Mouse (Mus musculus): ENCODE results near the gene Nol9. TPM values are rescaled to one million over a fixed set of nuclear protein-coding genes. Genes with fewer than 3 reads are reported as not detected.

Nol9 gene
- polyA plus RNA-seq, 1 experiment from 2014 or later, result 8.5 TPM

DNA sequence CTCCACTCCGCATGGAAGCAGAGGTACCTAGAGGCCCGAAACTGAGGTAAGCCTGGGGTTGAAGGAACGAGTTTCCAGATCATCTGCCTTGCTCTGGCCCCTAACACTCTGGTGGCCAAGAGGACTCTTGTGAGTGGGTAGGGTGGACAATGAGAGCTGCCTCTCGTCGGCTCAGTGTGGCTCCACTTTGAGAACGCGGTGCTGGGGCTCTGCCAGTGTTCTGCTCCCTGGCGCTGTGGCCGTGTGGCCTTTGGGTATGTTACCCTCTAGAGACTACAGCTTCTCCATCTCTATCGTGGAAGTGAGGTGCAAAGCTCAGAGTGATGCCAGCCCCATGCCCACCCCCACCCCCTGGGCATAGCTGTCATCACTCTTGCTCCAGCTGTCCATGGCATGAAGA, 33.5 kb downstream of the Nol9 start:
- Histone ChIP-seq H3K9me3 (ENCODE audit: low read length) (no peaks in the 10 kb centered on the region), H3K4me2 (ENCODE audit: low read depth, low read length) (no peak overlapping the region), H3K4me3 (ENCODE audit: low read depth, low read length) (no peak overlapping the region), H3K9ac (replicated peaks) (no peak overlapping the region), H3K27me3 (ENCODE audit: insufficient read depth, low read length) (no peaks in the 10 kb centered on the region), H3K27ac (ENCODE audit: low read depth) (no peak overlapping the region), H3K36me3 (replicated peaks; ENCODE audit: insufficient read depth, low read length) (no peaks in the 10 kb centered on the region), H3K4me1 (ENCODE audit: insufficient read depth) (no peaks in the 10 kb centered on the region)
- 0 out of 2 replicates have a peak, but pooled peaks have one; percentile 13 for ATAC-seq
- no peak for DNase-seq
- TF ChIP-seq EP300 (IDR thresholded peaks at IDR 0.05; ENCODE audit: low read depth) (no peak), CTCF (IDR thresholded peaks at IDR 0.05; ENCODE audit: low read depth) (no peak)
- WGBS (ENCODE audit: insufficient replicate concordance), result 54% methylated on average over 10 of the region's 10 CpGs

DNA sequence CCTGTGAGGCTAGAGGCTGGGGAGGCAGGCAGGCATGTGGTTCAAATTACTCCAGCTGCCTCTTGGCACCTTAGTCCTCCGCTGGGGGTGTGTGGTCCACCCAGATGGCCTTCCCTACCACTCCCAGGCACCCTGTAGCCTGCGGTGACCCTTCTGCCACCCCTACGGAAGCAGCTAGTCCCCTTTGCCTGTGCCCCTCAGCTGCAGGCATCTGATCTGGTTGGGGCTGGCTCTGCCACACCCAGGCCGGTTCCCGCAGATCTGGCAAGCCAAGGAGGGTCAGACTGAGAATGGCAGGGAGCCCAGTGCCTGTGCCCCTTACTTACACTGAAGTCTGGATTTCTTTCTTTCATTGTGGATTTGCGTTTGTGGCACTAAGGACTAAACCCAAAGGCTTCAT, 34.6 kb downstream of the Nol9 start:
- no peak for TF ChIP-seq CTCF (IDR thresholded peaks at IDR 0.05; ENCODE audit: low read depth)
- no peak for TF ChIP-seq EP300 (IDR thresholded peaks at IDR 0.05; ENCODE audit: low read depth)
- no peak for DNase-seq
- 67% methylated on average over 6 of the region's 6 CpGs for WGBS (ENCODE audit: insufficient replicate concordance)

DNA sequence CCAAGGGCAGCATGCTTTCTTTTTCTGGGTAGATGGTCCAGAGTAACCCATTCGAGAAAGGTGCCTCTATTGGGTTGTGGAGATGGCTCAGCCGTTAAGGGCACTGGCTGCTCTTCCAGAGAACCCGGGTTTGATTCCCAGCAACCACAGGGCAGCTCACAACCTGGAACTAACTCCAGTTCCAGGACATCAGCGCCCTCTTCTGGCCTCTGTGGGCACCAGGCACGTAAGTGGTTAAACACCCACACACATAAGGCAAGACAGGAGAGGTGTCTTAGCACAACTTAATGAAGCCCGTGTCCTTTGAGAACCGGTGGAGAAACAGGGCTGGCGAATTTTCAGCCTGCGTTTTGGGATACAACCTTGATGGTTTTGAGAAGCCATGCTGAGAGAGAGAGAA, 35.4 kb downstream of the Nol9 start:
- 81% methylated on average over 9 of the region's 9 CpGs for WGBS (ENCODE audit: insufficient replicate concordance)
- ATAC-seq (no peak), DNase-seq (no peak)
- H3K4me3 ChIP-seq (ENCODE audit: low read depth, low read length), result no peak overlapping the region
- no peak for TF ChIP-seq EP300 (IDR thresholded peaks at IDR 0.05; ENCODE audit: low read depth)
- TF ChIP-seq CTCF (IDR thresholded peaks at IDR 0.05; ENCODE audit: low read depth), result peak; percentile 36
- no peak overlapping the region for H3K9ac ChIP-seq (replicated peaks)
- H3K27me3 ChIP-seq (ENCODE audit: insufficient read depth, low read length), result no peaks in the 10 kb centered on the region
- H3K9me3 ChIP-seq (ENCODE audit: low read length), result no peaks in the 10 kb centered on the region
- H3K4me1 ChIP-seq (ENCODE audit: insufficient read depth), result no peaks in the 10 kb centered on the region
- H3K4me2 ChIP-seq (ENCODE audit: low read depth, low read length), result no peak overlapping the region
- H3K27ac ChIP-seq (ENCODE audit: low read depth), result no peak overlapping the region
- H3K36me3 ChIP-seq (replicated peaks; ENCODE audit: insufficient read depth, low read length), result no peaks in the 10 kb centered on the region

More for the DNA sequence above, 34.6 kb downstream of the Nol9 start:
- no peaks in the 10 kb centered on the region for H3K9me3 ChIP-seq (ENCODE audit: low read length)
- no peak for ATAC-seq
- H3K36me3 ChIP-seq (replicated peaks; ENCODE audit: insufficient read depth, low read length), result no peaks in the 10 kb centered on the region
- no peak overlapping the region for H3K4me3 ChIP-seq (ENCODE audit: low read depth, low read length)
- no peak overlapping the region for H3K9ac ChIP-seq (replicated peaks)
- no peaks in the 10 kb centered on the region for H3K4me1 ChIP-seq (ENCODE audit: insufficient read depth)
- no peak overlapping the region for H3K4me2 ChIP-seq (ENCODE audit: low read depth, low read length)
- H3K27me3 ChIP-seq (ENCODE audit: insufficient read depth, low read length), result no peaks in the 10 kb centered on the region
- H3K27ac ChIP-seq (ENCODE audit: low read depth), result no peak overlapping the region

- Histone ChIP-seq H3K27ac (ENCODE audit: low read depth) (no peak overlapping the region), H3K27me3 (ENCODE audit: insufficient read depth, low read length) (no peaks in the 10 kb centered on the region), H3K4me3 (ENCODE audit: low read depth, low read length) (no peak overlapping the region), H3K36me3 (replicated peaks; ENCODE audit: insufficient read depth, low read length) (no peaks in the 10 kb centered on the region), H3K4me1 (ENCODE audit: insufficient read depth) (no peaks in the 10 kb centered on the region), H3K9ac (replicated peaks) (no peak overlapping the region), H3K4me2 (ENCODE audit: low read depth, low read length) (no peak overlapping the region), H3K9me3 (ENCODE audit: low read length) (no peaks in the 10 kb centered on the region)
- no peak for TF ChIP-seq EP300 (IDR thresholded peaks at IDR 0.05; ENCODE audit: low read depth)
- TF ChIP-seq CTCF (IDR thresholded peaks at IDR 0.05; ENCODE audit: low read depth), result no peak
- WGBS (ENCODE audit: insufficient replicate concordance), result 87% methylated on average over 9 of the region's 9 CpGs
- no peak for DNase-seq
- ATAC-seq, result no peak
Measured at GRCm38 (mm10) chr4:152077191-152077590, 38.1 kb downstream of the Nol9 start.

- Histone ChIP-seq H3K27me3 (ENCODE audit: insufficient read depth, low read length) (no peaks in the 10 kb centered on the region), H3K9me3 (ENCODE audit: low read length) (no peaks in the 10 kb centered on the region), H3K4me1 (ENCODE audit: insufficient read depth) (no peaks in the 10 kb centered on the region), H3K36me3 (replicated peaks; ENCODE audit: insufficient read depth, low read length) (no peaks in the 10 kb centered on the region), H3K9ac (replicated peaks) (no peak overlapping the region), H3K4me3 (ENCODE audit: low read depth, low read length) (no peak overlapping the region), H3K27ac (ENCODE audit: low read depth) (no peak overlapping the region), H3K4me2 (ENCODE audit: low read depth, low read length) (no peak overlapping the region)
- 71% methylated on average over 10 of the region's 10 CpGs for WGBS (ENCODE audit: insufficient replicate concordance)
- TF ChIP-seq CTCF (IDR thresholded peaks at IDR 0.05; ENCODE audit: low read depth) (no peak), EP300 (IDR thresholded peaks at IDR 0.05; ENCODE audit: low read depth) (no peak)
- DNase-seq (no peak), ATAC-seq (peak; percentile 45)
Measured at GRCm38 (mm10) chr4:152078105-152078530, 39.0 kb downstream of the Nol9 start.

DNA sequence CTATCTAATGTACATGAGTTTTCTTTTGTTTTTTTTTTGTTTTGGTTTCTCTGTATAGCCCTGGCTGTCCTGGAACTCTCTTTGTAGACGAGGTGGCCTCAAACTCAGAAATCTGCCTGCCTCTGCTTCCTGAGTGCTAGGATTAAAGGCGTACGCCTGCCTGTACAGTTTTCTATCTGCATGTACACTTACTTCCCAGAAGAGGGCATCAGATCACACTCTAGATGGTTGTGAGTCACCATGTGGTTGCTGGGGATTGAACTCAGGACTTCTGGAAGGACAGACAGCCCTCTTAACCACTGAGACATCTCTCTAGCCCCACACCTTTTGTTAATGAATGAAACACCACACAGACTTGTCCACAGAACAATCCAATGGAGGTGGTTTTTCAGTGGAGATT, 40.1 kb downstream of the Nol9 start:
- ATAC-seq (no peak), DNase-seq (no peak)
- Histone ChIP-seq H3K4me3 (ENCODE audit: low read depth, low read length) (no peak overlapping the region), H3K36me3 (replicated peaks; ENCODE audit: insufficient read depth, low read length) (no peaks in the 10 kb centered on the region), H3K9me3 (ENCODE audit: low read length) (no peaks in the 10 kb centered on the region), H3K27me3 (ENCODE audit: insufficient read depth, low read length) (no peaks in the 10 kb centered on the region), H3K9ac (replicated peaks) (no peak overlapping the region), H3K27ac (ENCODE audit: low read depth) (no peak overlapping the region), H3K4me2 (ENCODE audit: low read depth, low read length) (no peak overlapping the region), H3K4me1 (ENCODE audit: insufficient read depth) (no peaks in the 10 kb centered on the region)
- TF ChIP-seq EP300 (IDR thresholded peaks at IDR 0.05; ENCODE audit: low read depth) (no peak), CTCF (IDR thresholded peaks at IDR 0.05; ENCODE audit: low read depth) (peak; percentile 34)
- 89% methylated on average over 3 of the region's 3 CpGs for WGBS (ENCODE audit: insufficient replicate concordance)

DNA sequence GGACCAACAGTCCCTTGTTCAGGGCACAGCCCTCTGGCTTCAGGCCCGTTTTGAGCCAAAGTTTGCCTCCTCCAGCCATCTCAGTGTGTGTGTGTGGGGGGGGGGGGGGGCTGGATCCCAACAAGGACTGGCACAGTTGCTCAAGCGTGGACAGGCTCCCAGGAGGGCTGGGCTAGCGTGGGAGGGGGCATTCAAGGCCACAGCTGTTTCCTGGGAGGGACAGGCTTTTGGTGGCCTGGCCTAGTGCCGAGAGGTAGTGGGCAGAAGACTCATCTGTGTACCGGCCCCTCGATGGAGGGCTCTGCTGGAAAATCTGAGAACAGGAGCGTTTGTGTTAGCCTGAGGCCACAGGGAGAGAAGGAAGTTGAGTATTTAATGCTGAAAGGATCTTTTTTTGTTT, 40.8 kb downstream of the Nol9 start:
- 58% methylated on average over 7 of the region's 7 CpGs for WGBS (ENCODE audit: insufficient replicate concordance)
- ATAC-seq, result no peak

More for the DNA sequence above, 40.8 kb downstream of the Nol9 start:
- no peak for DNase-seq
- H3K27me3 ChIP-seq (ENCODE audit: insufficient read depth, low read length), result no peaks in the 10 kb centered on the region
- TF ChIP-seq CTCF (IDR thresholded peaks at IDR 0.05; ENCODE audit: low read depth), result no peak
- TF ChIP-seq EP300 (IDR thresholded peaks at IDR 0.05; ENCODE audit: low read depth), result no peak
- no peaks in the 10 kb centered on the region for H3K36me3 ChIP-seq (replicated peaks; ENCODE audit: insufficient read depth, low read length)
- no peak overlapping the region for H3K27ac ChIP-seq (ENCODE audit: low read depth)
- no peak overlapping the region for H3K9ac ChIP-seq (replicated peaks)
- no peaks in the 10 kb centered on the region for H3K4me1 ChIP-seq (ENCODE audit: insufficient read depth)
- no peak overlapping the region for H3K4me2 ChIP-seq (ENCODE audit: low read depth, low read length)
- no peaks in the 10 kb centered on the region for H3K9me3 ChIP-seq (ENCODE audit: low read length)
- no peak overlapping the region for H3K4me3 ChIP-seq (ENCODE audit: low read depth, low read length)
